Mouse (Mus musculus): ENCODE measurements around the gene Plin3.

- TF ChIP-seq POLR2A (IDR thresholded peaks at IDR 0.05; ENCODE audit: insufficient read depth, low read depth, low read length), result no peak
- no peak for TF ChIP-seq CTCF (IDR thresholded peaks at IDR 0.05)
- TF ChIP-seq EP300 (IDR thresholded peaks at IDR 0.05; ENCODE audit: insufficient read depth, low read depth, low read length), result no peak
These were observed 26.4 kb downstream of the Plin3 start for GRCm38 (mm10) chr17:56266271-56266670.

Measured in heart, adult 2 months (tissue).